Comparison of ENCODE assay signal across 8 mouse cellular contexts in the genomic region with DNA sequence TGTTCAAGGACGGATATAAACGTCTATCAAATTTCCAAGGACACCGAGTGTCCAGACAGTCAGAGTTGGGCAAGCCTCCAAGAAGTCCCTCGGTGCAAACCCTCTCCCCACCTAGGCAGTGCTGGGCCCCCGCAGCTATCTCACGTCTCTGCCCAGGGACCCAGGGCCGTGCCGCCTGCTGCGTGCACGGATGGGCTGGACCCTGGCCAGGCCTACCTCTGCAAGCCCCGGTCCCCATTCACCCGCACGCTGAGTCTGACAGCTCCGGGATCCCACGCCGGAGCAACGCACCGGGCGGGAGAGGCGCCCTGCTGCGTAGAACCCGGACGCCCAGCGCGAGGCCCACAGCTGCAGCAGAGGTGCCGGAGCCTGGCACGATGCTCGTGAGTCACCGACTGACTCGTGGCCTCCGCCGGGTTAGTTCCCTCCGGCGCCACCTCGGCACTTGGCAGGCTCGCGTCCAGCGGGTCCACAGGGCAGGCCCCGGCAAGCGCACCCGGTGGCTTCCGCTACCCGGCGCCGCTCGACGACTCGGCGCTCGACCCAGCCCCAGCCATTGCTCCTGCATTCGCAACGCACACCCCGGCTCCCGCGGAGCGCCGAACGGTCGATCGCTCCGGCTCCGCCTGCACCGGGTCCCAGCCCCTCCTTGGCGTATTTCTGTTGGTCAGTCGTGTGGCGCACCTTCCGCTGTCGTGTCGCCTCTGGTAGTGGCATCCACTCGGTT. TPM values are rescaled to one million over a fixed set of nuclear protein-coding genes. Genes with fewer than 3 reads are reported as not detected.
DNase-seq lines count a peak whose midpoint lies in the region; ATAC-seq lines count a peak whose summit lies in the region.

No protein-coding gene starts in this region.

- peak; percentile 97 for DNase-seq in adrenal gland, adult 2 months
- DNase-seq in embryo, embryonic 11 days = peak; percentile 96
- DNase-seq in gastrocnemius, postnatal 25 days = peak; percentile 92
- DNase-seq in intestine, embryonic 14.5 days (ENCODE audit: low spot score) = peak; percentile 94
- peak; percentile 85 to 88 for DNase-seq in left cerebral cortex, postnatal 14 days (ENCODE audit: low spot score in 2 of 2)
- DNase-seq in right cerebral cortex, postnatal 14 days = peak; percentile 92
- DNase-seq in urinary bladder, postnatal 25 days (ENCODE audit: low spot score) = peak; percentile 85

- no peaks in the 10 kb centered on the region for H3K27me3 ChIP-seq in intestine, embryonic 14.5 days (replicated peaks; ENCODE audit: control insufficient read depth, insufficient read depth, low read length)

- H3K27ac ChIP-seq in intestine, embryonic 14.5 days (ENCODE audit: low read depth) = peak overlapping the region; percentile 87

- intact Hi-C loops in left cerebral cortex, postnatal 14 days (cut with DNase I) = loop anchor here (5.0 kb wide), 1 partner anchor 220 kb away; no protein-coding TSS in a partner anchor

- ATAC-seq in intestine, embryonic 14.5 days (replicated peaks; ENCODE audit: low FRiP score, low TSS enrichment, low read depth) = peak; percentile 96
- ATAC-seq in megakaryocyte-erythroid progenitor cell, adult 5-6 weeks (replicated peaks; ENCODE audit: low FRiP score, low TSS enrichment, poor library complexity, severe bottlenecking) = peak; percentile 81

- under 1% methylated on average over 66 of the region's 70 CpGs for WGBS in intestine, embryonic 14.5 days

- peak overlapping the region; percentile 53 for H3K4me2 ChIP-seq in intestine, embryonic 14.5 days (ENCODE audit: low read length)

- H3K36me3 ChIP-seq in intestine, embryonic 14.5 days (ENCODE audit: control insufficient read depth, insufficient read depth, low read length) = no peaks in the 10 kb centered on the region

- H3K9ac ChIP-seq in intestine, embryonic 14.5 days (ENCODE audit: low read length) = peak overlapping the region; percentile 65

- H3K9me3 ChIP-seq in intestine, embryonic 14.5 days (ENCODE audit: control insufficient read depth, low read length) = no peaks in the 10 kb centered on the region

- peak overlapping the region; percentile 79 for H3K4me3 ChIP-seq in intestine, embryonic 14.5 days (ENCODE audit: low read depth, low read length)

- H3K4me1 ChIP-seq in intestine, embryonic 14.5 days (replicated peaks; ENCODE audit: control insufficient read depth, insufficient read depth, low read length) = peaks cover 14% of the 10 kb centered on the region

RNA-seq across cellular contexts. Expression of a gene that starts 11.7 kb away (rescaled TPM):
- 10 to 100 TPM; 36.0 to 45.4 TPM for total RNA-seq in adrenal gland, adult 2 months (2021)
- 13.7 and 19.1 TPM in 2 replicates for polyA plus RNA-seq in adrenal gland, adult 2 months (2012; rRNA removed)
- 10 to 100 TPM in 1 of 2 experiments, 1 to 10 TPM in 1; 8.9 to 15.0 TPM for total RNA-seq in gastrocnemius, postnatal 25 days (2021)
- 41.5 and 42.3 TPM in 2 replicates for polyA plus RNA-seq in intestine, embryonic 14.5 days (2014; fragmentation: Nextera tagmentation; extraction: Ambion mirVana)
- 10 to 100 TPM; 38.2 to 49.6 TPM for total RNA-seq in left cerebral cortex, postnatal 14 days (2021)
- total RNA-seq in megakaryocyte-erythroid progenitor cell, adult 5-6 weeks (2014; fragmentation: Nextera tagmentation) = 38.3 and 48.9 TPM in 2 replicates
- 35.4 and 42.6 TPM in 2 replicates for total RNA-seq in megakaryocyte-erythroid progenitor cell, adult 5-6 weeks (2017)

Comparison
In these comparisons a context has a peak if more than half of its experiments do, and no peak if none do; other contexts are left out.
1. Peak in every context shown above with its lines: DNase-seq, ATAC-seq, H3K4me3 ChIP-seq and H3K27ac ChIP-seq.